Mouse (Mus musculus) adrenal gland, postnatal 10 days (tissue): ENCODE measurements at regions not wholly inside any gene's neighbourhood (a gene's known extent, or its start where the extent isn't known, plus 50 kb on each side); places are given as distances from the start of the nearest gene placed in this dataset.
A peak's percentile ranks its signal among the peaks of the same experiment; 100 is the strongest.

Experiments
- DNase-seq: peaks from one replicate; pipeline ENCODE4 v3.0.0; 2021; ENCODE audit warnings: mixed read lengths

DNA sequence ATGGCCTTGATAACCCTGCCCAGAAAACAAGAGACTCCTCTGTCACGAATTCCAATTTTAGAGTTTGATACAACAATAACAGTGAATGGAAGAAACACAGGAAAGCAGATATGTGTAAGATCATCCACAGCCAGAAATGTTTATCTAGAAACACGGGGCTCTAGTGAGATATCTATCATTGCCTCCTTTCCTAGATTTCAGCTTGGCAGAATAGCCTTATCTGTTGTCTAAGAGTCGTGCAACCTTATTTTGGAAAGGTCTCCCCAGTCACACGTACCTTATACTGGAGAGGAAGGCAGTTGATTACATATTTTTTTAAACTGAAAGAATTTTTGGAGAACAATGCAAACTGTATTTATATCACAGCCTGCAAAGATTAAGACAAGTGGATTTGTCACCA is 61.6 kb downstream of the Gm10295 start:
- DNase-seq, result no peak

- no peak for DNase-seq
These were observed 62.0 kb downstream of the Gm10295 start for GRCm38 (mm10) chr7:71289266-71289665.

DNA sequence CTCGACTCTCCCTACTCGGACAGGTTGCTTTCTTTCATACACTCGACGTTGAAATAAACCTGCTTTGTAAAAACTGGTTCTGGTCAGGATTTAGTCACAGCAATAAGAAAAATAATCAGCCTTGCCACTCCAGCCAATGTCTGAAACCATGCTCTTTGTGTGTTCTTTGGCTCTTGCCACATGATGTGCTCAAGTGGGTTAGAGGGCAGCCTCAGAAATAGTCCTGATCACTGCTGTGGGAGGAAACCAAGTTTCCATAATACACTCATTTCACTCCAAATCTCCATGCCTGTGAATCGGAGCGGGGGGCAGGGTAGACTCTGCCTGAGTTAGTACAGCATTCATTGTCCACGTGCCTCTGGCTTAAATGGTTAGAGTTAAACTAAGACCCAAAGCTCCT is 63.8 kb downstream of the Gm10295 start:
- no peak for DNase-seq

DNA sequence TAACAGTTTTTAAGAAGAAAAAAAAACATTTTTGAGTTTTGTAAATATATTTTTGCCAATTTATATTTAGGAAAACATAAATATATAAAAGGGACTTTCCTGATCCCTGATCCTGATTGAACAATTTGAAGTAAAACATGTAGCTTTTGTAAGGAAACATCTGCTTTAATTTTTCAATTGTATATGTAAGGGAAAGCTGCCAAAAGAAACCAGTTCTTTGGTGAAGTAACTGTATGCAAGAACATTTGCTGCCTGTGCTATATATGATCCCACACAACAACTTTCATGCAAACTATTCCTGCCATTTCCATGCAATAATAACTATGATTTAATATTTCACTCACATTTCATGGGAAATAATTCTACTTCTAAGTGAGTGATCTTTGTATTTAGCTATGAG is 67.0 kb downstream of the Gm10295 start:
- DNase-seq, result no peak

DNA sequence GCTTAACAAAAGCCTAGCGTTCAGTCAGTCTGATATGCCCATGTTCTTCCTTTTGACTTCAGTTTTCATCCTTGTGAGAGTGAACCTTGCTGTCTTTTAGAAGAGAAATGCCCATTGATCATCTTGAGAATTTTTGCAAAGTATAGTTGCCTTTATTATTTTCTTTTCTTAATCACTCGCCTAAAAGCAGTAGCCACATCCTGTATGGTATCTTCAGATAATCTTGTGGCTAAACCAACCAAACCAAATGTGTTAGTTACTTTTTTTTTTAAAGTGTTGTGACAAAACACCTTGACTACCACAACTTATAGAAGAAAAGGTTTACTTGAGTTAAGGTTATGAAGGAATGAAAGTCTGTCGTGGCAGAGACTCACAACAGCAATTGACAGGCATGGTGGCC is 67.9 kb downstream of the Gm10295 start:
- DNase-seq, result no peak

GRCm38 (mm10) chr7:71266101-71266500 is 85.2 kb downstream of the Gm10295 start:
- DNase-seq, result peak; percentile 12

GRCm38 (mm10) chr7:71264115-71264514 is 87.2 kb downstream of the Gm10295 start:
- DNase-seq, result no peak

- no peak for DNase-seq
These were observed 101.6 kb downstream of the Gm10295 start for GRCm38 (mm10) chr7:71249669-71250068.

DNA sequence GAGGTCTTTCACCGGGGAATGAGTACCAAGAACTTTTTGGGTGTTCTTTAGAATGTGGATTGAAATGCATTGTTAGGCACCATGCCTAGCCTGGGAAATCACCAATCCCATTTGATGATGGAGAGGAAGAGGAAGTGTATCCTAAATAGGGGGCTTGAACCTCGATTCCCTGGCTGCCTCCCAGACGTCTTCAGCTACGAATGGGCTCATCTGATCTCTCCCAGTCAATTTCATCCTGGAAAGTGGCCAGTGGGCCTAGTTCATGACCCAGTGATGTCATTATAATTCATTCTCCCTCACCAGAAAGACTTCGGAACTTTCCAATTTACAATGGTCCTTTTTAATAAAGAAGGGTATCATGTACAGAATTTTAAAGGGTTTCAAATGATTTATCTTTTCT is 102.1 kb downstream of the Gm10295 start:
- DNase-seq, result no peak

DNA sequence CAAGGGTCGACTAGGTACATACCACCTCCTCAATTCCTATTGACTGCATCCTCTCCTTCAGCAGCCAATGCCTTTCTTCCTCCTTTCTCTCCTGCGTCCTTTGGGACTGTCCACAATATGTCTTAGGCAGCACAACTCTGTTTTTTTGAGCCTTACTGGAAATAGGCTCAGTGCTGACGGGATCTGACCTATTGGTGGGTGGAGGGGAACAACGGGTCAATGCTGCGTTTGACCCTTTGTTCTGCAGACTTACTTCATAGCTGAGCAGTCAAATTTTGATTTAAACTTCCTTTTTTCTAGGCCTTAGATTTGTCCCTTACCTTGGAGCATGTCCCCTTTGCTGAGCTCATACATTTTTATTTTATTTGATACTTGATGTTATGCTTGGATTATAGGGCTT is 103.4 kb downstream of the Gm10295 start:
- DNase-seq, result no peak

- no peak for DNase-seq
These were observed 108.8 kb downstream of the Gm10295 start for GRCm38 (mm10) chr7:71242379-71242911.

GRCm38 (mm10) chr7:71239207-71239606 is 112.1 kb downstream of the Gm10295 start:
- no peak for DNase-seq

DNA sequence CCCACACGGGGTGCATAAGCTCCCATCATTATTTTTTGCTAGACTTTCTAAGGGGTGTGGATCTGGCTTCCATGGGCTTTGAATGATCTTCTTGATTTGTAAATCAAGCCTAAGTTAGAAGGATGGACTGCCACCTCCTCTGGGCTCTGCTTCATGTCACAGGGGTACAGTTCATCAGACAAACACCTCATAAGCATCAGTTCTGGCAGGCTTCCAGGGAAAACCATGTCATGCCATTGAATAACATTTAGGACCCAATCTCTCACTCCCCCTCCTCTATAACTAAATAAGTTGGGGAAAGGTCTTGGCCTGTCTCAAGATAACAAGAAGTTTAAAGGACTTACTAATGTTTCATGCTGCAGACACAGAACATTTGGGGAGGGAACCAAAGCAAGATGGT is 115.0 kb downstream of the Gm10295 start:
- no peak for DNase-seq

DNA sequence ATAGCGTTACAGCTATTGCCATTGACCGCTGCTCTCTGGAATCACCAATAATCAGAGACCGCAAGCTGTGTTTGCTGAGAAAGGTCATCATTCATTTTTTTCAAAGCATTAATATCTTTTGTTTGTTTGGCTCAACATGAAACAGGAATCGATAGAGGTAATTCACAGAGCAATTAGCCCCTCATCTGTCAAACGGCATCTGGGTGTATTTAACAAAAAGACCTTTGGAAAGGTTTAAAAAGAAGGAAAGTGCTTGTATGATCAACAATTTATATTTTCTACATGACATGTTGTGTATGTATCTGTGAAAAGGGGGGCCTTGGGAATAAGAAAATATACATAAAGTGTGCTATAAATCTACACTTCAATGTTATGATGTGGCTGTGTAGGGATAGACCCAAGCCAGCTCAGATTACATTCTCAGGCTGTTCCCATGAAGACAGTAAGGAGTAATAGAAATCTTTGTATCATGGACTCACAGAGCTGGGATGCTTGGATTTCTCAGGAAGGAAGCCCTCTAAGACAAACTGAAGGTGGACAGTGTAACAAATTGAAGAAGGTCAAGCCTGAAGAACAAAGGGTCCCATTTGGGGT is 117.0 kb downstream of the Gm10295 start:
- no peak for DNase-seq

GRCm38 (mm10) chr7:71232821-71233815 is 118.2 kb downstream of the Gm10295 start:
- no peak for DNase-seq

GRCm38 (mm10) chr7:71230901-71231477 is 120.3 kb downstream of the Gm10295 start:
- peak; percentile 24 for DNase-seq

DNA sequence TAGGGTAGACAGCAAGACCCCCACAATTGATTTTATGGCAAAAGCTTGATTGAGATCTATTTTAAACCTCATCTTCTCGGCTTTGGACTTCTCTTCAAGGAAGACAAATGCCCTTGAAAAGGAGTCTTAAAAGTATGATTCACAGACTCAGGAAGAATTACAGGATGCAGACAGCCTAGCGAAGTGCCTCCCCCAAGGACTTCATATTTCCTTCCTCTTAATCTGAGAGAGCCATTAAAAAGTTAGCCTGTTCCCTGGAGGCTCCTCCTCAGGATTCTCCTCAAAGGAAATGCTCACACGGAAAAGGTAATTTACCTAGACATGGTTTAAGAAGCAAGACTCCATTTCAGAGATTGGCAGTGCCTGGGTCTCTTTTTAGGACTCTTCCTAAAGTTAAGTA is 122.1 kb downstream of the Gm10295 start:
- no peak for DNase-seq

DNA sequence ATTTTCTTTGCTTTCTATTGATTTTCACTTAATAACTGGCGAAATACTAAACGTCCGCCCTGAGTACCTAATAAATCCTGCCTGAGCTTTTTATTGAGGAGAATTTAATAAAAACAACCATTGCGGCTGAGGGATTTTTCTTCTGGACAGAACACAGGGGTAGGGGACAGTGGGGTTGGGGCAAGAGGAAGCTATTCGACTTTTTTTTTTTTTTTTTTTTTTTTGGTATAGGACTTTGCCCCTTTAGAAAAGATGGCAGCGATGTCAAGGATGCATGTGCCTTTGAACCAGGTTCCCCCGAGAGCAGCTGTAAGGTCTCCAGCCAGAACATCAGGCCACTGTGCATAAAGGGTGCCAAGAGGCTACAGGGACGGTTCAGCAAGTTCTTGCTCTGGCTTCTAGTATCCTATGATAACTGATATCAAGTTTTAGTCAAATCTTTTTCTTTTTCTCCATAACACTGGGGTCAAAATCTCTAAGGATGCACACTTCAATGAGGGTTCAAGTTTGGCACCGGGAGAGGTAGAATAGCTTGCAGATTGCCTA is 126.9 kb downstream of the Gm10295 start:
- no peak for DNase-seq

DNA sequence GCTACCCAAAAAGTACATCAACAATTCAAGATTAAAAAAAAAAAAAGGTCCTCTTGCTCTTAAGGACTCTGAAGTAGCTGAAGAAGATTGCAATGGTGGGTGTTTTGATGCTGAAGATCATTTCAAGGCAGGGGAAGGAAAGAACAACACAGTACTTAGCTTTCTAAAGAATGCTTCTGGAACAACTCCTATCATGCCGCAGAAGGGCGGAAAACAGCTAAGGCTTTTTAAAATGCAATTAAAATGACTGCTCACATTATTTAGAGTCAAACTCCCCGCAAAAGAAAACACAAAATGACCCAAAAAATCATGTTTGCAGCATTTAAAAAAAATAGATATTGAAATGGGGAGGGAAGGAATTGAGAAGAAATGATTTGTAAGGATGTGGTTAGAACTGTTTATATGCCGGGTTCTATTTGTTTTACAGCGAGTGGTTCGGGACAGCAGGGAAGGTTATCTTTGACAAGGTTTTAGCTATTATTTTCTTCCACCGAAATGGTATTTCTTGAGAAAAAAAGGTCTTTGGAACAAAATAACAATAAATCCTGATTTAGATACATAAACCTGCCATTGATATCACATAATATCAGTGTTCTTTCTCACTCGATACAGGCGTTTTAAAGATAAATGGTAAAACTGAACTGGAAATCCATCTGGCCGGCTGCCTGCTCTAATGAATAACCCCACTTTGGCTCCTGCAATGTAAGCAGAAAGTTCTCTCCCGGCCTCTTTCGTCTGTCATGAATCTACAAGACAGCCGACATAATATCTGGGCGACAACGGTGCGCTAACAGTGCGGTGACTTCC is 127.6 kb downstream of the Gm10295 start:
- DNase-seq, result no peak

DNA sequence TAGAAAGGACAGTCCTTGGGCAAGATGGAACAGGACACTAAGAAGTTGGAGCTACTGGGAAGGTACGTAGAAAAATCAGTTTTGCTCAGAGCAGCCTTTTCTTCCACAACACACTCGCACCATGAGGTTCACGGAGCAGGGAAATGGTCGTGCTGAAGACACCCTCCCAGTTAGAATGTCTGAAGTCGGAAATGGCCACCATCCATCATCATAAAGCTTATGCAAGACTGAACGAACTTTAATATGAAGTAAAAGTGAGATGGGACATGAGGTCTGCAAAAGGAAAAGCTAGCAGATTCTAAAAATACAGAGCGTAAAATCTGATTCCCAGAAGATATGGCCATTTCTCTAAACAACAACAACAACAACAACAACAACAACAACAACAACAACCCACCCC is 133.9 kb downstream of the Gm10295 start:
- DNase-seq, result no peak

GRCm38 (mm10) chr7:71216808-71217207 is 134.5 kb downstream of the Gm10295 start:
- peak; percentile 71 for DNase-seq

GRCm38 (mm10) chr7:71214500-71215055 is 136.7 kb downstream of the Gm10295 start:
- DNase-seq, result no peak
